Mouse (Mus musculus) stomach, postnatal 0 days (tissue): Measurements from ENCODE around the gene Ptpn13.

Experiments used
- CTCF ChIP-seq: IDR thresholded peaks from 2 replicates; pipeline ENCODE4 v1.5.1; 2016; ENCODE audit warnings: antibody characterized with exemption, low read depth, mild to moderate bottlenecking, moderate library complexity
- EP300 ChIP-seq: optimal IDR thresholded peaks from 2 replicates; pipeline ENCODE3; 2016; ENCODE audit warnings: antibody characterized with exemption

DNA sequence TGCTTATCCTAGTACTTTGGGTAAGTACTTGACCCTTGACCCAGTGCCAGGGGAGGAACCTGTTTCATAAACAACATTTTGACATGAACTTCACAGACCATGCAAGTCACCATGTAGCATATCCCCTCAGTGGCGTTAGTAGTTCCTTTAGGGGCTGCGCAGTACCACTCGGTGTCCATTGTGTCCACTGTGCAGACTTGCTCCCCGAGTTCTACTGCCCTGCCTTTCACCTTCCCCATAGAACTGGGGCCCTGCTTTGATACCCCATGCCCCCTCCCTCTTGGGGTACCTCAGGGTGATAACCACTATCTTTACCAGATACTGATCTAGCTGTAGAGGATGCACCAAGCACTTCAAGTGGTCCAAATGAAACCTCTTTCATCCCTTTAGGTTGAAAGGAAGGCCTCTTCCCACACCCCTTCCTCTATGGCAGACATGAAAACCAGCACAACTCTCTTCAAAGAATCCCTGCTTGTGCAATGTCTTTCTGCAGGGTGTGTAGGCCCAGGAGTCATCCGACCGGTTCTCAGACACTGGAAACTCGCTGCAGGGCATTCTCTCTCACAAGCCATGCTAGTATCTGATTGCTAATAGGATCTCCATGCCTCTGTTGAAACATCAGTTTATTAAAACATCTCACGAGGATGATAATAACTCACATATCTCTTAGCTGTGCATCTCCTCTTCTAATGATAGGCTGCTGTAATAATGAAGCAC lies 34.1 kb downstream of the Ptpn13 start:
- no peak for TF ChIP-seq CTCF
- TF ChIP-seq EP300: no peak
